Mouse (Mus musculus) ES-Bruce4 (cell line): ENCODE results near the gene Pla1a. TPM values are rescaled to one million over a fixed set of nuclear protein-coding genes. Genes with fewer than 3 reads are reported as not detected.
"Not testable (repeated sequence)": the region's sequence is repeated elsewhere in the genome, so short reads cannot be mapped to it uniquely, and the experiment has no call there.

ENCODE experiments used
- H3K27ac ChIP-seq: 2 replicates; pipeline ENCODE4 v1.5.1; 2012; ENCODE audit warnings: low read length, inconsistent platforms; ENCODE audit not compliant: insufficient read depth
- H3K27me3 ChIP-seq: 2 replicates; pipeline ENCODE4 v1.6.1; 2012; ENCODE audit warnings: mild to moderate bottlenecking, low read length, inconsistent platforms; ENCODE audit not compliant: control insufficient read depth, poor library complexity, insufficient read depth, severe bottlenecking
- H3K36me3 ChIP-seq: 2 replicates; pipeline ENCODE4 v1.6.1; 2012; ENCODE audit warnings: inconsistent platforms, mild to moderate bottlenecking, low read length, moderate library complexity; ENCODE audit not compliant: control insufficient read depth, poor library complexity, insufficient read depth, severe bottlenecking
- H3K4me1 ChIP-seq: one replicate; pipeline ENCODE4 v1.8.1; 2011; ENCODE audit warnings: low read length; ENCODE audit not compliant: control insufficient read depth, insufficient read depth
- H3K4me3 ChIP-seq: 2 replicates; pipeline ENCODE4 v1.5.1; 2011; ENCODE audit warnings: low read depth, mild to moderate bottlenecking, low read length
- H3K9ac ChIP-seq: 2 replicates; pipeline ENCODE4 v1.6.1; 2012; ENCODE audit warnings: low read depth, mild to moderate bottlenecking, inconsistent platforms; ENCODE audit not compliant: poor library complexity, severe bottlenecking
- H3K9me3 ChIP-seq: replicated peaks from 2 replicates; pipeline ENCODE4 v1.6.1; 2012; ENCODE audit warnings: mild to moderate bottlenecking, low read length, inconsistent platforms; ENCODE audit not compliant: control insufficient read depth, poor library complexity, insufficient read depth, severe bottlenecking
- CTCF ChIP-seq: IDR thresholded peaks from one replicate; pipeline ENCODE4 v1.8.1; 2011; ENCODE audit warnings: low read depth, low read length
- EP300 ChIP-seq: IDR thresholded peaks from 2 replicates; pipeline ENCODE4 v1.6.1; 2011; ENCODE audit warnings: low read depth, low read length; ENCODE audit not compliant: insufficient read depth
- POLR2A ChIP-seq: IDR thresholded peaks from one replicate; pipeline ENCODE4 v1.8.1; 2011; ENCODE audit warnings: low read length; ENCODE audit not compliant: insufficient read depth
- polyA plus RNA-seq: library from polyadenylated mRNA; stranded (reverse); fragments of >200 nt; gene quantifications from 2 replicates; pipeline ENCODE4 v1.2.4, GENCODE M21; 2011; ENCODE audit warnings: low read depth; ENCODE audit not compliant: missing spikeins, insufficient read depth, insufficient read length

The Pla1a gene
- 1.9 and 2.5 TPM in 2 replicates for polyA plus RNA-seq

- Histone ChIP-seq H3K27ac (0 out of 2 replicates have a peak within 1 kb of the TSS, but pooled peaks have one; percentile 7), H3K9ac (no peak within 1 kb of the TSS), H3K27me3 (no peaks in the 10 kb centered on the region), H3K4me1 (peaks cover 4% of the 10 kb centered on the region), H3K4me3 (no peak within 1 kb of the TSS), H3K9me3 (no peaks in the 10 kb centered on the region), H3K36me3 (no peaks in the 10 kb centered on the region)
- no peak for TF ChIP-seq CTCF
- TF ChIP-seq POLR2A = no peak
- no peak for TF ChIP-seq EP300
These were observed at the start of gene Pla1a for GRCm38 (mm10) chr16:38432498-38433425. Gene Pla1a (minus strand): TSS chr16:38433145.

GRCm38 (mm10) chr16:38481327-38481726 lies 48.4 kb upstream of the Pla1a start:
- Histone ChIP-seq H3K36me3 (no peaks in the 10 kb centered on the region), H3K9ac (no peak overlapping the region), H3K27ac (no peak overlapping the region), H3K4me1 (no peaks in the 10 kb centered on the region), H3K9me3 (no peaks in the 10 kb centered on the region), H3K27me3 (no peaks in the 10 kb centered on the region), H3K4me3 (no peak overlapping the region)
- TF ChIP-seq EP300 = no peak
- TF ChIP-seq CTCF = no peak
- TF ChIP-seq POLR2A = no peak

- Histone ChIP-seq H3K27me3 (no peaks in the 10 kb centered on the region), H3K4me3 (no peak overlapping the region), H3K4me1 (no peaks in the 10 kb centered on the region), H3K36me3 (no peaks in the 10 kb centered on the region), H3K9me3 (no peaks in the 10 kb centered on the region), H3K9ac (no peak overlapping the region), H3K27ac (no peak overlapping the region)
- TF ChIP-seq EP300 (no peak), POLR2A (no peak), CTCF (no peak)
These were observed 45.4 kb upstream of the Pla1a start for GRCm38 (mm10) chr16:38478296-38478695.

GRCm38 (mm10) chr16:38477241-38477608 lies 44.3 kb upstream of the Pla1a start:
- H3K4me1 ChIP-seq, H3K9me3 ChIP-seq, H3K27me3 ChIP-seq, H3K36me3 ChIP-seq, H3K27ac ChIP-seq: not testable (repeated sequence)
- Histone ChIP-seq H3K9ac (0 out of 2 replicates have a peak overlapping the region, but pooled peaks have one; percentile 30), H3K4me3 (0 out of 2 replicates have a peak overlapping the region, but pooled peaks have one; percentile 27)

GRCm38 (mm10) chr16:38476312-38477240 lies 43.6 kb upstream of the Pla1a start:
- Histone ChIP-seq H3K9ac (peak overlapping the region; percentile 30; the same call in 1 of the 2 replicates), H3K27ac (no peak overlapping the region), H3K36me3 (no peaks in the 10 kb centered on the region), H3K4me3 (peak overlapping the region; percentile 27), H3K27me3 (no peaks in the 10 kb centered on the region), H3K4me1 (peaks cover 2% of the 10 kb centered on the region), H3K9me3 (no peaks in the 10 kb centered on the region)
- TF ChIP-seq EP300 = no peak
- TF ChIP-seq POLR2A = no peak
- TF ChIP-seq CTCF = no peak
